Mouse (Mus musculus) liver, adult 2 months (tissue): Measurements from ENCODE around the gene Kbtbd13. TPM values are rescaled to one million over a fixed set of nuclear protein-coding genes. Genes with fewer than 3 reads are reported as not detected.
A peak's percentile ranks its signal among the peaks of the same experiment; 100 is the strongest.

Experiments used
- DNase-seq: peaks from one replicate; pipeline ENCODE4 v3.0.0-alpha.2; 2011; ENCODE audit warnings: low read depth, low spot score; ENCODE audit errors: extremely low read depth
- H3K27ac ChIP-seq: fragments of 200-500 bp; replicated peaks from 2 replicates; pipeline ENCODE4 v1.5.1; 2012; ENCODE audit warnings: low read depth, mild to moderate bottlenecking, control low read depth, inconsistent platforms, low read length; ENCODE audit not compliant: insufficient read depth
- H3K27me3 ChIP-seq: fragments of 200-500 bp; 2 replicates; pipeline ENCODE4 v1.6.1; 2012; ENCODE audit warnings: mild to moderate bottlenecking, moderate library complexity, low read length, inconsistent platforms; ENCODE audit not compliant: control insufficient read depth, insufficient read depth
- H3K36me3 ChIP-seq: fragments of 200-500 bp; 2 replicates; pipeline ENCODE4 v1.6.1; 2012; ENCODE audit warnings: low read length, inconsistent platforms; ENCODE audit not compliant: control insufficient read depth, insufficient read depth
- H3K4me1 ChIP-seq: fragments of 200-500 bp; 2 replicates; pipeline ENCODE4 v1.6.1; 2011; ENCODE audit warnings: low read length; ENCODE audit not compliant: control insufficient read depth, insufficient read depth
- H3K4me3 ChIP-seq: fragments of 200-500 bp; 2 replicates; pipeline ENCODE4 v1.5.1; 2011; ENCODE audit warnings: low read depth, mild to moderate bottlenecking, control low read depth, low read length, moderate library complexity; ENCODE audit not compliant: insufficient read depth
- H3K79me2 ChIP-seq: fragments of 200-500 bp; 2 replicates; pipeline ENCODE4 v1.6.1; 2012; ENCODE audit warnings: inconsistent platforms, mild to moderate bottlenecking, low read length, moderate library complexity; ENCODE audit not compliant: control insufficient read depth, insufficient read depth
- H3K9ac ChIP-seq: fragments of 200-500 bp; 2 replicates; pipeline ENCODE4 v1.6.1; 2012; ENCODE audit warnings: low read depth, mild to moderate bottlenecking, control low read depth, inconsistent platforms, low read length
- CTCF ChIP-seq: fragments of 200-500 bp; IDR thresholded peaks from 2 replicates; pipeline ENCODE4 v1.5.1; 2011; ENCODE audit warnings: low read depth, low read length, control low read depth
- POLR2A ChIP-seq: fragments of 200-500 bp; IDR thresholded peaks from 2 replicates; pipeline ENCODE4 v1.6.1; 2011; ENCODE audit warnings: low read length, control low read depth; ENCODE audit not compliant: insufficient read depth; ENCODE audit errors: extremely low read depth
- WGBS: fragments of 180-500 bp; shearing (Covaris S2); methylation state at CpG from one replicate; pipeline ENCODE4 v1.1.7; 2018; 5-methylcytosine and 5-hydroxymethylcytosine counted together
- polyA plus RNA-seq: library from polyadenylated mRNA; depleted of rRNA; stranded (reverse); fragments of >200 nt; gene quantifications from 2 replicates; pipeline ENCODE4 v1.2.3, GENCODE M21; 2012
- total RNA-seq: library from RNA; depleted of rRNA; stranded (reverse); fragments of >200 nt; gene quantifications from 2 replicates; pipeline ENCODE4 v1.2.3, GENCODE M21; 2014

The Kbtbd13 gene
- total and polyA plus RNA-seq, 2 experiments = 0.28 to 0.49 TPM

DNA sequence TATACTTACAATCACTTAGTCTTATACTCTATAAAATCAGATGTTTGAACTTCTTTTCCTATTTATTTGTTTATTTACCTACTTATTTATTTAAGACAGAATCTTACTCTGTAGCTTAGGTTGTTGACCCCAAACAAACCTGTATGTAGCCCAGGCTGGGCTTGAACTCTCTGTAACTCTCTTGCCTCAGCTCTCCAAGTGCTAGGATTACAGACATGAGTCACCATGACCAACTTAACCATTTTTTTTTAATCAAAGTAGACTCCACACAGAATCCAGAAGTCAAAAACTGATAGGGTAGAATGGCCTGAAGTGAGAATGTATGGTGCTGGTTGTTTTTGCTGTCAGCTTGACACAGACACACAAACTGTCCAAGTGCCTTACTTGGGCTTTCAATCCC lies 38.9 kb upstream of the Kbtbd13 start:
- no peak for DNase-seq
- Histone ChIP-seq H3K27me3 (no peaks in the 10 kb centered on the region), H3K27ac (no peak overlapping the region), H3K4me1 (no peaks in the 10 kb centered on the region; the same call in 1 of the 2 replicates), H3K4me3 (no peak overlapping the region), H3K36me3 (no peaks in the 10 kb centered on the region), H3K79me2 (no peaks in the 10 kb centered on the region), H3K9ac (no peak overlapping the region)
- no peak for TF ChIP-seq CTCF
- no peak for TF ChIP-seq POLR2A

DNA sequence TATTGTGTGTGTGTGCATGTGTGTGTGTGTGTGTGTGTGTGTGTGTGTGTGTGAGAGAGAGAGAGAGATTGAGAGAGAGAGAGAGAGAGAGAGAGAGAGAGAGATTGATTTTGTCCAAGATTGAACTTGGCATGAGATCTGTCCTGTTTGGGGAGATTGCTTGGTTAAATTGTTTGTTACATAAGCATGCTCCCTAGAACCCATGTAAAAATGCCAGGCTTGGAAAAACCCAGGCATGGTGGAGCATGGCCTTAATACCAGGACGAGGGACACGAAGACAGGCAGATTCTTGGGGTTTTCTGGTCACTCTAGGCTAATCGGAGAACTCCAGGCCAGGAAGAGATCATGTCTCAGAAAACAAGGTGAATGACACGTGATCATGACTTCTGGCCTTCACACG lies 36.6 kb upstream of the Kbtbd13 start:
- H3K4me3 ChIP-seq = no peak overlapping the region
- H3K36me3 ChIP-seq = no peaks in the 10 kb centered on the region
- TF ChIP-seq POLR2A = no peak
- no peak for TF ChIP-seq CTCF
- 52% methylated on average over 5 of the region's 5 CpGs for WGBS
- DNase-seq = peak; percentile 61
- no peak overlapping the region for H3K27ac ChIP-seq
- H3K9ac ChIP-seq = no peak overlapping the region
- no peaks in the 10 kb centered on the region for H3K79me2 ChIP-seq
- H3K27me3 ChIP-seq = no peaks in the 10 kb centered on the region
- H3K4me1 ChIP-seq = peaks cover 3% of the 10 kb centered on the region; the same call in 1 of the 2 replicates

DNA sequence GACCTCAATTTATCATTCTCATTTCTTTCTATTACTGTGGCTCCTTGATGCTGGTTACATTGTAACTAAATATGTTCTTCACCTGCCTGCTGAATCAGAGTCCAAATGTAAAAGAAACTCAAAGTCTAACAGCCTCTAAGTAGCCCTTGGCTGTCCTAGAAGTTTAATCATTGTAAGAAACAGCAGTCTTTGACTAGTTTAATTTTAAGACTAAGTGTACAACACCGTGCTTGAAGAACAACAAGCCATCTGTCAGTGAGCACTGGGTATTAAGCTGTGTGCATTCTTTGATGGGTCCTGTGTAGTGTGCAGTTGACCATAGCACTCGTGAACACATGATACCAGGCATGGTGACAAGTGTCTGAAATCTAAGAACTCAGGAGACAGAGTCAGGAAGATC lies 36.1 kb upstream of the Kbtbd13 start:
- 57% methylated on average over 2 of the region's 2 CpGs for WGBS
- H3K27ac ChIP-seq = no peak overlapping the region
- no peaks in the 10 kb centered on the region for H3K79me2 ChIP-seq
- H3K4me1 ChIP-seq = peaks cover 4% of the 10 kb centered on the region; the same call in 1 of the 2 replicates
- TF ChIP-seq POLR2A (no peak), CTCF (no peak)
- no peak overlapping the region for H3K9ac ChIP-seq
- peak; percentile 12 for DNase-seq
- no peak overlapping the region for H3K4me3 ChIP-seq
- no peaks in the 10 kb centered on the region for H3K36me3 ChIP-seq
- H3K27me3 ChIP-seq = no peaks in the 10 kb centered on the region

DNA sequence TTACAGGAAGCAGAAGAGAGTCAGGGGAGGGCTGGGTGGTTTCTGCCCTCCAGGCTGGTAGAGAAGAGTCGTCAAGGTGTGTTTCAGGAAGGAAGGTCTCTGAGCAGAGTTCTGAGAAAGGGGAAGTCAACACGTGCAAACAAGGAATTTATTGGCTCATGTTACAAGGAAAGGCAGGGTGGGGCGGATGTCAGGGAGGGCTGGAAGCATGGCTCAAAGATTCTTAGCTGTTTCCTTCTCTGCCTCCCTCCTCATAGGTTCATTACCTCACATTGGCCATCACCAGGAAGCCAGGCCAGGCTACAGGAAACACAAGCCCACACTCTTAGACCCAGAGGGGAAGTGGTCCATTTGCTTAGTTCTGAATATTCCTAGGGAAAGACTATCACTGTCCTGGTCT lies 32.9 kb upstream of the Kbtbd13 start:
- DNase-seq = no peak
- H3K9ac ChIP-seq = no peak overlapping the region
- TF ChIP-seq CTCF = no peak
- no peak for TF ChIP-seq POLR2A
- no peak overlapping the region for H3K4me3 ChIP-seq
- H3K27me3 ChIP-seq = no peaks in the 10 kb centered on the region
- H3K27ac ChIP-seq = no peak overlapping the region
- no peaks in the 10 kb centered on the region for H3K36me3 ChIP-seq
- H3K4me1 ChIP-seq = peaks cover 4% of the 10 kb centered on the region; the same call in 1 of the 2 replicates
- 60% methylated on average over 3 of the region's 3 CpGs for WGBS
- H3K79me2 ChIP-seq = no peaks in the 10 kb centered on the region

DNA sequence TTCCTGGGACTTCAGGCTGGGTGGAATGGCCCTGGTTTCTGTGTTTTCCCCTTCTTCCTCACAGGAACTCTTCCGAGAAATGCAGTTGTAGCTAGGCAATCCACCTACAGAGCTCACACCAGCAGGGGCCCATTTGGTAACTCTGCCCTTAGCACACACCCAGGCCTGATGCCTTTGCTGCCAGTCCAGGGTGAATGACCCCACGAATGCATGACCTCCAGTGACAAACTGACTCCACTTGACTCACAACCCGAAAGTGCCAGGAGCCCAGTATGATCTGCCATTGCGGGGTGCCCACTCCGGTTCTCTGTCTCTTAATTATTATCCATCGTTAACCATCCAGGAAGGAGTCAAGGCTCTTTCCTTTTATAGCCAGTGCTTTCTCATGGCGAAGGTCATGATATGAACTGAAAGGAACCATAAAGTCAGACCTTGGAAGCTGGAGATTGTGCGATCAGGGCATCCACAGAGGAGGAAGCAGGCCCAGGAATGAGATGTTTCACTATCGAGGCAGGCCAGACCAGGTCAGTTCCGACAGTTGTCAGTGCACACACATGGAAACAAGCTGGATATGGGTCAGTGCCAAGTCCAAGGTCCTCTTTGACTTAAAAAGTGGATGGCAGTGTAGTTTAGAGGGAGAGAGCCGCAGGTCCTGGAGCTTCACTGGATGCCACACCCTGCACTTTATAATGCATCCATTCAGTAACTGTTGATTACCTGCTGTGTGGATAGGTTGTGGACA lies 31.5 kb upstream of the Kbtbd13 start, which contains the start of gene Slc51b:
TSS of gene Slc51b (minus strand) at position 196 of the 742 bp plus-strand sequence.
- H3K27ac ChIP-seq = peak within 1 kb of the TSS; percentile 59
- no peaks in the 10 kb centered on the region for H3K27me3 ChIP-seq
- DNase-seq = peak; percentile 89
- H3K4me1 ChIP-seq = peaks cover 4% of the 10 kb centered on the region; the same call in 1 of the 2 replicates
- no peak within 1 kb of the TSS for H3K4me3 ChIP-seq
- WGBS = 20% methylated on average over 11 of the region's 11 CpGs
- TF ChIP-seq POLR2A = no peak
- TF ChIP-seq CTCF = no peak
- H3K79me2 ChIP-seq = no peaks in the 10 kb centered on the region
- no peaks in the 10 kb centered on the region for H3K36me3 ChIP-seq
- H3K9ac ChIP-seq = no peak within 1 kb of the TSS

- Histone ChIP-seq H3K9ac (no peak overlapping the region), H3K4me3 (no peak overlapping the region), H3K79me2 (no peaks in the 10 kb centered on the region), H3K27me3 (no peaks in the 10 kb centered on the region), H3K27ac (no peak overlapping the region), H3K4me1 (peaks cover 4% of the 10 kb centered on the region; the same call in 1 of the 2 replicates), H3K36me3 (no peaks in the 10 kb centered on the region)
- peak; percentile 21; the same call in 1 of the 2 replicates for TF ChIP-seq CTCF
- no peak for TF ChIP-seq POLR2A
- DNase-seq = no peak
- WGBS = 87% methylated on average over 3 of the region's 3 CpGs
These were observed 28.2 kb upstream of the Kbtbd13 start for GRCm38 (mm10) chr9:65419633-65420032.
